In the genomic region with DNA sequence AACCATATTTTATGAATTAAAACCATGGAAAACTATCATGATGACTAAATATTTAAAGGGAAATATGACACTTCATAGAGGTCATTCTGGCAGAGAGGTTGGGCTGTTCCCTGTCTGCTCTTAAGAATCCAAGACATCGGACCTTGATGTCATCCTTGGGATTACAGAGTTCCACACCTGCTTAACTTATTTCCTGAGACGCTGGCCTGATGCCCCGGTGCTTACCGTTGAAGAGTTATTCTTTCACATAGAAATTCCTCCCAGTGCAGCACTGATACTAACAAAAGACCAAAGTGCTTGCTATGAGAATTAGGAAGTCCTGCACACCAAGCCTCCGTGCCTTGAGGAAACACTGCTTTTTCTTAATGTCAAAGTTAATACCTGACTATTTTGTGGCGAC, we compare ENCODE assay signal across 18 mouse cellular contexts.
"Had no signal": no experiment of that assay in that cellular context is flagged by ENCODE, and none has a peak within 500 bp of the region (broad histone marks: within the 10 kb centered on the region; RNA-seq: fewer than 3 reads in every experiment).

No protein-coding gene starts in this region.

- H3K27me3 ChIP-seq: midbrain, embryonic 12.5 days; neural tube, embryonic 13.5 days; neural tube, embryonic 15.5 days had no signal

- H3K27ac ChIP-seq: midbrain, embryonic 12.5 days; neural tube, embryonic 13.5 days; neural tube, embryonic 15.5 days had no signal

- H3K9me3 ChIP-seq: midbrain, embryonic 12.5 days; neural tube, embryonic 13.5 days; neural tube, embryonic 15.5 days had no signal

- H3K4me2 ChIP-seq: lung, embryonic 14.5 days; midbrain, embryonic 12.5 days; neural tube, embryonic 13.5 days; neural tube, embryonic 15.5 days had no signal

- H3K4me3 ChIP-seq: midbrain, embryonic 12.5 days; myocyte; neural tube, embryonic 13.5 days; neural tube, embryonic 15.5 days had no signal

- H3K4me1 ChIP-seq: midbrain, embryonic 12.5 days; neural tube, embryonic 13.5 days; neural tube, embryonic 15.5 days had no signal

- H3K36me3 ChIP-seq: midbrain, embryonic 12.5 days; neural tube, embryonic 13.5 days; neural tube, embryonic 15.5 days had no signal

- ATAC-seq: midbrain, embryonic 16.5 days had no signal

- H3K9ac ChIP-seq: lung, embryonic 14.5 days; midbrain, embryonic 12.5 days; neural tube, embryonic 13.5 days; neural tube, embryonic 15.5 days had no signal

- DNase-seq: lung, adult 18-20 months; lung, embryonic 14.5 days; lung, postnatal 10 days; lung, postnatal 4 days; midbrain, embryonic 14.5 days; retina, postnatal 1 day; right cerebral cortex, adult 18-20 months; right cerebral cortex, postnatal 25 days; right cerebral cortex, postnatal 4 days; spleen, adult 18-20 months; thymus, adult 2 months; thymus, postnatal 25 days; thymus, postnatal 4 days had no signal
